Mouse (Mus musculus): ENCODE data around the gene Elane.

Gene Elane
- long read RNA-seq, experiment 1: 0 reads
- long read RNA-seq, experiment 2: 0 reads

- intact Hi-C loops (cut with DNase I): no loop called here
These were observed at the start of gene Elane for GRCm38 (mm10) chr10:79886054-79886453. Elane (plus strand) TSS chr10:79886247.

- intact Hi-C loops (cut with DNase I): no loop called here
These were observed 49.1 kb upstream of the Elane start for GRCm38 (mm10) chr10:79836918-79837317.

GRCm38 (mm10) chr10:79838151-79838550 is 47.9 kb upstream of the Elane start:
- intact Hi-C loops (cut with DNase I): no loop called here

- intact Hi-C loops (cut with DNase I): no loop called here
These were observed 46.0 kb upstream of the Elane start for GRCm38 (mm10) chr10:79840091-79840490.

- intact Hi-C loops (cut with DNase I): no loop called here
These were observed 45.1 kb upstream of the Elane start for GRCm38 (mm10) chr10:79840644-79841551.

- intact Hi-C loops (cut with DNase I): no loop called here
These were observed 43.7 kb upstream of the Elane start for GRCm38 (mm10) chr10:79842322-79842721.

- intact Hi-C loops (cut with DNase I): no loop called here
These were observed 42.6 kb upstream of the Elane start for GRCm38 (mm10) chr10:79843476-79843875.

GRCm38 (mm10) chr10:79846553-79846952 is 39.5 kb upstream of the Elane start:
- intact Hi-C loops (cut with DNase I): no loop called here

- intact Hi-C loops (cut with DNase I): no loop called here
These were observed 36.0 kb upstream of the Elane start for GRCm38 (mm10) chr10:79849941-79850628.

GRCm38 (mm10) chr10:79851653-79852052 is 34.4 kb upstream of the Elane start:
- intact Hi-C loops (cut with DNase I): no loop called here

GRCm38 (mm10) chr10:79852107-79852789 is 33.8 kb upstream of the Elane start:
- intact Hi-C loops (cut with DNase I): no loop called here

GRCm38 (mm10) chr10:79852827-79853226 is 33.2 kb upstream of the Elane start:
- intact Hi-C loops (cut with DNase I): no loop called here

- intact Hi-C loops (cut with DNase I): no loop called here
These were observed 32.7 kb upstream of the Elane start for GRCm38 (mm10) chr10:79853392-79853791.

GRCm38 (mm10) chr10:79853860-79854795 is 31.9 kb upstream of the Elane start, which contains the start of gene Ptbp1:
Ptbp1 (plus strand) TSS chr10:79854427.
- intact Hi-C loops (cut with DNase I): no loop called here

- intact Hi-C loops (cut with DNase I): no loop called here
These were observed 31.1 kb upstream of the Elane start for GRCm38 (mm10) chr10:79854801-79855541.

GRCm38 (mm10) chr10:79855558-79856184 is 30.4 kb upstream of the Elane start:
- intact Hi-C loops (cut with DNase I): no loop called here

- intact Hi-C loops (cut with DNase I): no loop called here
These were observed 29.8 kb upstream of the Elane start for GRCm38 (mm10) chr10:79856280-79856679.

GRCm38 (mm10) chr10:79856704-79857451 is 29.2 kb upstream of the Elane start:
- intact Hi-C loops (cut with DNase I): no loop called here

- intact Hi-C loops (cut with DNase I): no loop called here
These were observed 28.6 kb upstream of the Elane start for GRCm38 (mm10) chr10:79857452-79857811.
